Mouse (Mus musculus) liver, postnatal 0 days (tissue): ENCODE results near the gene Cmya5.

ENCODE experiments used
- CTCF ChIP-seq: sonication (generic); IDR thresholded peaks from 2 replicates; pipeline ENCODE4 v1.5.1; 2016; ENCODE audit warnings: antibody characterized with exemption, low read depth
- EP300 ChIP-seq: IDR thresholded peaks from 2 replicates; pipeline ENCODE4 v1.6.1; 2016; ENCODE audit warnings: antibody characterized with exemption, low read depth, mild to moderate bottlenecking

GRCm38 (mm10) chr13:93135501-93135900 is 9.0 kb downstream of the Cmya5 start:
- TF ChIP-seq CTCF (no peak), EP300 (no peak)
